Mouse (Mus musculus) neural tube, postnatal 0 days (tissue): ENCODE data around the gene Pin4. TPM values are rescaled to one million over a fixed set of nuclear protein-coding genes. Genes with fewer than 3 reads are reported as not detected.

Experiments used
- polyA plus RNA-seq: library from polyadenylated mRNA; unstranded; fragments of >200 nt; fragmentation: Nextera tagmentation; extraction: Ambion mirVana; gene quantifications from 2 replicates; pipeline ENCODE4 v1.2.1, GENCODE M21; 2015

The Pin4 gene
- polyA plus RNA-seq: 50.8 and 64.4 TPM in 2 replicates

DNA sequence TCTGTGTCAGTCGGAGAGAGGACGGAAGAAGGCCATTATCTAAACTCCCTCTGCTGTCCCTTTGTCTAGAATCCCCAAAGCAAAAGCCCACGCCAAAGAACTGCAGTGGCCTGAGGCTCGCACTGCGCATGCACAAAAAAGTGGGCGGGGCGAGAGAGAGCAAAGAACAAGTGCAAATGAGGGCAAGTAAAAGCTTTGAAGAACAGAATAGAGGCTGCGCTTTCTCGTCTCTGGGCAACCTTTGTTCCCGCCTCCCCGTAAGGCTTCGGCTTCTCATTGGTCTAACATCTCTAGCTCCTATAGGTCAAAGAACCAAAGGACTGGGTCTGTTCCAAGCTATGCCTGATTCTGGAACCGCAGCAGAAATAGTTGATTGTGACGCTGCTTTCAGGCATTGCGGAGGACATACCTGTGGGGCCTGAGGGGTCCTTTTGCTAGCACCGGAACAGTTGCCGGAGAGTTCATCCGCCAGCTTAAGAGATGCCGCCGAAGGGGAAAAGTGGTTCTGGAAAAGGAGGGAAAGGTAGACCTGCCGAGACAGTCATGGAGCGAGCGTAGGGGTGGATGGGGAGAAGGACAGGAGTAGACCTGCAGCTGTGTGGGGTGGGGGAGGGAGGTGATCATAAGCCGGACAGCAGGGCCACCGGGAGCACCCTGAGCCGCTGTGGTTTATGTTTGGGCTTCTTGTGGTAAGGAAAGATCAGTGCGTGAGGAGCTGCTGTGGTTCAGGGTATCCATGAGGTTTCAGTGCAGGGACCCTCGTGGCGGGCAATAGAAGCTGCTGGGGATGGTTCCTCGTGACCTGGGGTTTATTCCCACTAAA is at the start of gene Pin4:
Pin4 (plus strand) TSS at position 406 of the 823 bp plus-strand sequence.

DNA sequence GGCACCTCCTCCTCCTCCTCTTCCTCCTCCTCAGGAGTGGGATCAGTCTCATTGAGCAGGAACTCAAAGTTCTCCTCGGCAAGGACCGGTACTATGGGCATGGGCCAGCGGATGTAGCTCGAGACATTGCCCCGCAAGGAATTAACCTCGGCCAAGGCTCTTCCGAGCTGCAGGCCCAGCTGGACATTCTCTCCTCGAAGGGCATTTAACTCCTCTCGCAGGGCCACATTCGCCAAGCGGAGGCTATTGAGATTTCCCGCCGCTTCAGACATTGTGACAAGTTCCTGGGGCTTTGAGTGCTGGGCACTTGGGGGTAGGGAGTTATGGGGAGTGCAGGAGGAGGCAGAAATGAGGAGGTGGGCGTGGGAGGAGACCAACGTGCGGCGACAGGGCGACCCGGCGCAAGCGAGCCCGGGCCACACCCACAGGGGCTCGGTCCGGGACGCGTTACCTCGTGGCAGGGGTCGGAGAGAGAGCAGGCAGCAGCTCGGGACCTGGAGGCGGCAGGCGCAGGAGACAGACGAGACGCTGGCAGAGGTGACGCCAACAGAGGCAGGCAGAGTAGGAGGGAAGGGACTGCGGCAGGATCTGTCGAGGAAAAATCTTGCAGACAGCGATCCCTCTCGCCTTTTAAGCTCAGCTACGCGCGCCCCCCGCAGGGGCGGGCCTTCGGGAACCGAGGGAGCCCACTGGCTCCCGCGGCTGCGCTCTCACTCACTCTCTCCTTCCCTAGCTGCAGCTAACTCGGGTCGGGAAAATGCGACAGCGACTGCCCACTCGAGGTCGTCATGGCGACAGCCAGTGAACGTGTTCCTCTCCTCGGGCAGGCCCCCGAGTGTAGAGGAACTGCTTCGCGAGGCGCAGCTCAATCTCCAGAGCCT is 48.4 kb upstream of the Pin4 start, which contains the start of gene Rtl5:
Rtl5 (minus strand) TSS at position 714 of the 881 bp plus-strand sequence.

GRCm38 (mm10) chrX:102156618-102157422 is 37.6 kb downstream of the Pin4 start, which contains the start of gene Ercc6l:
Gene Ercc6l (minus strand): TSS chrX:102157091.

Other genes with a start within 250 kb of the Pin4 start
- 4.8 and 5.2 TPM in 2 replicates for gene Rtl5, start 48.1 kb upstream of the Pin4 start, polyA plus RNA-seq
- 0.51 and 0.67 TPM in 2 replicates for gene Ercc6l, start 37.6 kb downstream of the Pin4 start, polyA plus RNA-seq
- 381 and 397 TPM in 2 replicates for gene Rps4x, start 69.9 kb downstream of the Pin4 start, polyA plus RNA-seq
- 15.2 and 17.2 TPM in 2 replicates for gene Cited1, start 132.7 kb downstream of the Pin4 start, polyA plus RNA-seq